Mouse (Mus musculus): Measurements from ENCODE around the gene Srrm3. TPM values are rescaled to one million over a fixed set of nuclear protein-coding genes. Genes with fewer than 3 reads are reported as not detected.

Srrm3 gene
- total RNA-seq (2022), result not detected

GRCm38 (mm10) chr5:135806555-135807262 is at the start of gene Srrm3:
TSS of gene Srrm3 (plus strand) at chr5:135806890.
- peak; percentile 65 to 71 for DNase-seq (ENCODE audit: low spot score in 2 of 2)

GRCm38 (mm10) chr5:135761881-135762280 is 44.8 kb upstream of the Srrm3 start:
- no peak for DNase-seq (ENCODE audit: low spot score in 2 of 2)

GRCm38 (mm10) chr5:135763526-135763925 is 43.2 kb upstream of the Srrm3 start:
- DNase-seq (ENCODE audit: low spot score in 2 of 2), result peak; percentile 39 to 40

GRCm38 (mm10) chr5:135764971-135765370 is 41.7 kb upstream of the Srrm3 start:
- no peak for DNase-seq (ENCODE audit: low spot score in 2 of 2)

GRCm38 (mm10) chr5:135772519-135772918 is 34.2 kb upstream of the Srrm3 start:
- no peak for DNase-seq (ENCODE audit: low spot score in 2 of 2)

GRCm38 (mm10) chr5:135776546-135776945 is 30.1 kb upstream of the Srrm3 start:
- DNase-seq (ENCODE audit: low spot score in 2 of 2), result no peak

GRCm38 (mm10) chr5:135777796-135778470 is 28.8 kb upstream of the Srrm3 start, which contains the start of gene Styxl1:
TSS of gene Styxl1 (minus strand) at chr5:135778385.
- no peak for DNase-seq (ENCODE audit: low spot score in 2 of 2)

- peak; percentile 98 to 100 for DNase-seq (ENCODE audit: low spot score in 2 of 2)
These were observed 27.9 kb upstream of the Srrm3 start, which contains the start of gene Mdh2 for GRCm38 (mm10) chr5:135778471-135779445. TSS of gene Mdh2 (plus strand) at chr5:135778480.

GRCm38 (mm10) chr5:135780331-135780730 is 26.4 kb upstream of the Srrm3 start:
- no peak for DNase-seq (ENCODE audit: low spot score in 2 of 2)

- DNase-seq (ENCODE audit: low spot score in 2 of 2), result no peak
These were observed 23.8 kb upstream of the Srrm3 start for GRCm38 (mm10) chr5:135782901-135783300.

- DNase-seq (ENCODE audit: low spot score in 2 of 2), result peak; percentile 73 to 78
These were observed 12.5 kb upstream of the Srrm3 start for GRCm38 (mm10) chr5:135793996-135794858.

GRCm38 (mm10) chr5:135794859-135795181 is 11.9 kb upstream of the Srrm3 start:
- no peak for DNase-seq (ENCODE audit: low spot score in 2 of 2)

- no peak for DNase-seq (ENCODE audit: low spot score in 2 of 2)
These were observed 6.9 kb upstream of the Srrm3 start for GRCm38 (mm10) chr5:135799746-135800145.

- peak; percentile 28 to 34 for DNase-seq (ENCODE audit: low spot score in 2 of 2)
These were observed 5.8 kb upstream of the Srrm3 start for GRCm38 (mm10) chr5:135800927-135801326.

GRCm38 (mm10) chr5:135802641-135803040 is 4.0 kb upstream of the Srrm3 start:
- DNase-seq (ENCODE audit: low spot score in 2 of 2), result no peak

- DNase-seq (ENCODE audit: low spot score in 2 of 2), result no peak
These were observed 3.6 kb upstream of the Srrm3 start for GRCm38 (mm10) chr5:135803135-135803534.

- no peak for DNase-seq (ENCODE audit: low spot score in 2 of 2)
These were observed 3.0 kb upstream of the Srrm3 start for GRCm38 (mm10) chr5:135803676-135804075.

GRCm38 (mm10) chr5:135804735-135805134 is 2.0 kb upstream of the Srrm3 start:
- DNase-seq (ENCODE audit: low spot score in 2 of 2), result no peak

GRCm38 (mm10) chr5:135807263-135807637 is 560 bp downstream of the Srrm3 start:
- no peak for DNase-seq (ENCODE audit: low spot score in 2 of 2)

GRCm38 (mm10) chr5:135812991-135813390 is 6.3 kb downstream of the Srrm3 start:
- DNase-seq (ENCODE audit: low spot score in 2 of 2), result no peak

- DNase-seq (ENCODE audit: low spot score in 2 of 2), result no peak
These were observed 11.8 kb downstream of the Srrm3 start for GRCm38 (mm10) chr5:135818491-135818890.

Measured in gastrocnemius, adult 8-10 months (tissue).